Mouse (Mus musculus): ENCODE measurements at regions not wholly inside any gene's neighbourhood (a gene's known extent, or its start where the extent isn't known, plus 50 kb on each side); places are given as distances from the start of the nearest gene placed in this dataset.

DNA sequence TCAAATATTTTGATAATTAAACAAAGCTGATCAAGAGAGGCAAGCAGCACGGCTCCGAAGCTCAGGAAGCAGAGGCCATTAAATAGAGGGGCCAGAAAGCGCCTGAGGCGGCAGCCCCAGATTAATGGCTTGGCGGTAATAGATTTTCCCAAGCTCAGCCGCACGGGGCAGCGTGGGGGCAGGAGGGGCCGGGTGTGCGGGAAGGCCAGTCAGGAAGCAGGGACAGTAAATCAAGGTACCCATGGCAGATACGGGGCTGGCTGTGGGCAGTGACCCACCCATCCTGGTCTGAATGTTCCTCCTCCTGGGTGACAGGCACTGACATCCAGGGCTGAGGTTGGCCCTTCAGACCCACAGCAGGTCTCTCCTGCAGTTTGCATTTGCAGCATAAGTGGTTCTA, 55.9 kb upstream of the Ttc34 start:
- TF ChIP-seq CTCF (IDR thresholded peaks at IDR 0.05; ENCODE audit: low read depth): no peak
- no peak for TF ChIP-seq EP300 (IDR thresholded peaks at IDR 0.05; ENCODE audit: low read depth)
